ENCODE assay signal across 8 mouse cellular contexts in genomic region chr13:108214485-108215107, GRCm38 (mm10). TPM values are rescaled to one million over a fixed set of nuclear protein-coding genes. Genes with fewer than 3 reads are reported as not detected.
DNase-seq lines count a peak whose midpoint lies in the region; ATAC-seq and TF ChIP-seq lines count a peak whose summit lies in the region.

No protein-coding gene starts in this region.

- H3K9ac ChIP-seq in lung, embryonic 15.5 days: peak overlapping the region; percentile 64
- H3K9ac ChIP-seq in neural tube, embryonic 15.5 days (replicated peaks): peak overlapping the region; percentile 64

- H3K36me3 ChIP-seq in C2C12 (ENCODE audit: control insufficient read depth, insufficient read depth): no peaks in the 10 kb centered on the region
- no peaks in the 10 kb centered on the region for H3K36me3 ChIP-seq in G1E (replicated peaks)
- no peaks in the 10 kb centered on the region for H3K36me3 ChIP-seq in heart, embryonic 10.5 days
- H3K36me3 ChIP-seq in lung, embryonic 15.5 days: no peaks in the 10 kb centered on the region
- no peaks in the 10 kb centered on the region for H3K36me3 ChIP-seq in neural tube, embryonic 15.5 days

- peak overlapping the region; percentile 98 for H3K4me2 ChIP-seq in lung, embryonic 15.5 days
- peak overlapping the region; percentile 100 for H3K4me2 ChIP-seq in neural tube, embryonic 15.5 days

- H3K4me3 ChIP-seq in C2C12 (ENCODE audit: insufficient read depth, poor library complexity, severe bottlenecking) (peak overlapping the region; percentile 26), G1E (ENCODE audit: low read depth, low read length) (peak overlapping the region; percentile 70)
- H3K4me3 ChIP-seq in heart, embryonic 10.5 days: peak overlapping the region; percentile 77
- H3K4me3 ChIP-seq in lung, embryonic 15.5 days: peak overlapping the region; percentile 69
- H3K4me3 ChIP-seq in neural tube, embryonic 15.5 days (replicated peaks): peak overlapping the region; percentile 73

- no peak for ATAC-seq in G1E (ENCODE audit: extremely low read depth, insufficient number of reproducible peaks, low FRiP score, poor library complexity, severe bottlenecking)
- peak; percentile 72 for ATAC-seq in lung, embryonic 15.5 days (ENCODE audit: borderline replicate concordance, extremely low read depth, low FRiP score, low TSS enrichment)
- ATAC-seq in neural tube, embryonic 15.5 days (ENCODE audit: low FRiP score): peak; percentile 77

- peaks cover 37% of the 10 kb centered on the region for H3K4me1 ChIP-seq in G1E (ENCODE audit: insufficient read depth, low read depth, low read length)
- H3K4me1 ChIP-seq in heart, embryonic 10.5 days: peaks cover 16% of the 10 kb centered on the region
- peaks cover 21% of the 10 kb centered on the region for H3K4me1 ChIP-seq in lung, embryonic 15.5 days
- 0 out of 2 replicates have a peak, but pooled peaks cover 8% of the 10 kb centered on the region for H3K4me1 ChIP-seq in neural tube, embryonic 15.5 days

- peak overlapping the region; percentile 68 for H3ac ChIP-seq in C2C12 (ENCODE audit: control insufficient read depth, insufficient read length, low read depth)

- no peak for DNase-seq in G1E (ENCODE audit: low spot score)
- peak; percentile 60 to 62 for DNase-seq in cerebellum, postnatal 25 days
- peak; percentile 75 for DNase-seq in heart, embryonic 10.5 days (ENCODE audit: low spot score)
- DNase-seq in kidney, adult 9 months: peak; percentile 41
- no peak for DNase-seq in thymus, adult 18-20 months

- TF ChIP-seq CTCF in C2C12 (IDR thresholded peaks at IDR 0.05; ENCODE audit: control insufficient read depth, insufficient read depth, insufficient read length) (no peak), G1E (IDR thresholded peaks at IDR 0.05; ENCODE audit: low read depth, low read length) (no peak)

- H3K27me3 ChIP-seq in C2C12 (ENCODE audit: control insufficient read depth, insufficient read depth, insufficient read length): peaks cover 5% of the 10 kb centered on the region
- peaks cover 50% of the 10 kb centered on the region for H3K27me3 ChIP-seq in G1E (ENCODE audit: insufficient read depth, low read length)
- H3K27me3 ChIP-seq in heart, embryonic 10.5 days (ENCODE audit: insufficient read depth, poor library complexity, severe bottlenecking): peaks cover 88% of the 10 kb centered on the region
- peaks cover 31% of the 10 kb centered on the region for H3K27me3 ChIP-seq in lung, embryonic 15.5 days
- peaks cover 32% of the 10 kb centered on the region for H3K27me3 ChIP-seq in neural tube, embryonic 15.5 days (replicated peaks)

- H3K79me2 ChIP-seq in C2C12 (ENCODE audit: control insufficient read depth, insufficient read depth): no peaks in the 10 kb centered on the region

- under 1% methylated on average over 50 of the region's 50 CpGs for WGBS in heart, embryonic 10.5 days
- under 1% methylated on average over 31 of the region's 50 CpGs for WGBS in lung, embryonic 15.5 days
- WGBS in neural tube, embryonic 15.5 days: under 1% methylated on average over 48 of the region's 50 CpGs

- H3K79me3 ChIP-seq in C2C12 (ENCODE audit: low read depth): no peaks in the 10 kb centered on the region

- peak overlapping the region; percentile 75 for H3K27ac ChIP-seq in heart, embryonic 10.5 days
- H3K27ac ChIP-seq in lung, embryonic 15.5 days: no peak overlapping the region
- H3K27ac ChIP-seq in neural tube, embryonic 15.5 days (replicated peaks): no peak overlapping the region

- H3K9me3 ChIP-seq in G1E (replicated peaks): no peaks in the 10 kb centered on the region
- H3K9me3 ChIP-seq in heart, embryonic 10.5 days: no peaks in the 10 kb centered on the region
- H3K9me3 ChIP-seq in lung, embryonic 15.5 days: no peaks in the 10 kb centered on the region
- no peaks in the 10 kb centered on the region for H3K9me3 ChIP-seq in neural tube, embryonic 15.5 days (replicated peaks)

TF ChIP-seq in C2C12, 6 proteins besides CTCF, POLR2A, EP300 and RAD21:
- TF ChIP-seq CEBPB (IDR thresholded peaks at IDR 0.05; ENCODE audit: low read depth) (no peak), MYOD1 (IDR thresholded peaks at IDR 0.05; ENCODE audit: control insufficient read depth, insufficient read length, low read depth) (no peak), MYOG (IDR thresholded peaks at IDR 0.05; ENCODE audit: control insufficient read depth, extremely low read depth, insufficient read length) (no peak), MAX (IDR thresholded peaks at IDR 0.05) (no peak), FOSL1 (IDR thresholded peaks at IDR 0.05; ENCODE audit: insufficient read depth, low read length, poor library complexity, severe bottlenecking) (no peak), USF1 (IDR thresholded peaks at IDR 0.05; ENCODE audit: low read depth) (no peak)
TF ChIP-seq in C2C12: peak in this region for 0.

RNA-seq across cellular contexts. Expression of gene Elovl7, which starts 0.4 kb away (rescaled TPM):
- polyA plus RNA-seq in C2C12 (2012; fragmentation: generic; extraction: Trizol) (0.51 TPM), G1E (2012) (not detected in 2 replicates)
- total RNA-seq in G1E (2014; fragmentation: Nextera tagmentation) (0.23 TPM in 1 of 2 replicates, not detected in the other), G1E (2017) (0.33 and 0.35 TPM in 2 replicates)
- 1.2 and 1.6 TPM in 2 replicates for polyA plus RNA-seq in heart, embryonic 10.5 days (2016; fragmentation: Nextera tagmentation; extraction: Ambion mirVana)
- 10.2 and 11.5 TPM in 2 replicates for polyA plus RNA-seq in lung, embryonic 15.5 days (2015; fragmentation: Nextera tagmentation; extraction: Ambion mirVana)
- polyA plus RNA-seq in neural tube, embryonic 15.5 days (2015; fragmentation: Nextera tagmentation; extraction: Ambion mirVana): 2.0 and 4.0 TPM in 2 replicates

RNA-seq across cellular contexts. Expression of gene Ercc8, which starts 56.1 kb away (rescaled TPM):
- polyA plus RNA-seq in C2C12 (2012; fragmentation: generic; extraction: Trizol) (6.7 TPM), G1E (2012) (2.5 and 4.1 TPM in 2 replicates)
- total RNA-seq in G1E (2014; fragmentation: Nextera tagmentation) (10.1 and 12.0 TPM in 2 replicates), G1E (2017) (11.7 and 13.8 TPM in 2 replicates)
- polyA plus RNA-seq in heart, embryonic 10.5 days (2016; fragmentation: Nextera tagmentation; extraction: Ambion mirVana): 13.4 and 20.3 TPM in 2 replicates
- polyA plus RNA-seq in lung, embryonic 15.5 days (2015; fragmentation: Nextera tagmentation; extraction: Ambion mirVana): 16.5 and 17.4 TPM in 2 replicates
- polyA plus RNA-seq in neural tube, embryonic 15.5 days (2015; fragmentation: Nextera tagmentation; extraction: Ambion mirVana): 26.4 and 31.8 TPM in 2 replicates

RNA-seq across cellular contexts. Expression of gene Ndufaf2, which starts 56.2 kb away (rescaled TPM):
- polyA plus RNA-seq in C2C12 (2012; fragmentation: generic; extraction: Trizol) (40.2 TPM), G1E (2012) (51.4 and 55.8 TPM in 2 replicates)
- total RNA-seq in G1E (2014; fragmentation: Nextera tagmentation) (13.7 and 21.1 TPM in 2 replicates), G1E (2017) (23.2 and 23.6 TPM in 2 replicates)
- polyA plus RNA-seq in heart, embryonic 10.5 days (2016; fragmentation: Nextera tagmentation; extraction: Ambion mirVana): 60.4 and 73.5 TPM in 2 replicates
- 62.1 and 64.5 TPM in 2 replicates for polyA plus RNA-seq in lung, embryonic 15.5 days (2015; fragmentation: Nextera tagmentation; extraction: Ambion mirVana)
- 68.0 and 80.3 TPM in 2 replicates for polyA plus RNA-seq in neural tube, embryonic 15.5 days (2015; fragmentation: Nextera tagmentation; extraction: Ambion mirVana)

Comparison
In these comparisons a context has a peak if more than half of its experiments do, and no peak if none do; other contexts are left out.
1. H3K4me3 ChIP-seq: peak in every context shown above with its lines; median percentile 77 in heart, embryonic 10.5 days; 73 in neural tube, embryonic 15.5 days; 70 in G1E; 69 in lung, embryonic 15.5 days; 26 in C2C12.
2. DNase-seq: peak in cerebellum, postnatal 25 days (2 of 2), heart, embryonic 10.5 days (single experiment) and kidney, adult 9 months (single experiment); none in G1E (single experiment) and thymus, adult 18-20 months (0 of 2).